Mouse (Mus musculus) megakaryocyte, embryonic 14.5 days (primary cell): ENCODE data around the gene Egfr.
A peak's percentile ranks its signal among the peaks of the same experiment; 100 is the strongest.

Source experiments
- FLI1 ChIP-seq: IDR thresholded peaks from 2 replicates; pipeline ENCODE4 v1.6.1; 2012; ENCODE audit warnings: low read length, inconsistent platforms, mixed read lengths
- GATA1 ChIP-seq: IDR thresholded peaks from 3 replicates; pipeline ENCODE4 v1.6.1; 2012; ENCODE audit warnings: mixed read lengths, low read length, inconsistent platforms, borderline replicate concordance

DNA sequence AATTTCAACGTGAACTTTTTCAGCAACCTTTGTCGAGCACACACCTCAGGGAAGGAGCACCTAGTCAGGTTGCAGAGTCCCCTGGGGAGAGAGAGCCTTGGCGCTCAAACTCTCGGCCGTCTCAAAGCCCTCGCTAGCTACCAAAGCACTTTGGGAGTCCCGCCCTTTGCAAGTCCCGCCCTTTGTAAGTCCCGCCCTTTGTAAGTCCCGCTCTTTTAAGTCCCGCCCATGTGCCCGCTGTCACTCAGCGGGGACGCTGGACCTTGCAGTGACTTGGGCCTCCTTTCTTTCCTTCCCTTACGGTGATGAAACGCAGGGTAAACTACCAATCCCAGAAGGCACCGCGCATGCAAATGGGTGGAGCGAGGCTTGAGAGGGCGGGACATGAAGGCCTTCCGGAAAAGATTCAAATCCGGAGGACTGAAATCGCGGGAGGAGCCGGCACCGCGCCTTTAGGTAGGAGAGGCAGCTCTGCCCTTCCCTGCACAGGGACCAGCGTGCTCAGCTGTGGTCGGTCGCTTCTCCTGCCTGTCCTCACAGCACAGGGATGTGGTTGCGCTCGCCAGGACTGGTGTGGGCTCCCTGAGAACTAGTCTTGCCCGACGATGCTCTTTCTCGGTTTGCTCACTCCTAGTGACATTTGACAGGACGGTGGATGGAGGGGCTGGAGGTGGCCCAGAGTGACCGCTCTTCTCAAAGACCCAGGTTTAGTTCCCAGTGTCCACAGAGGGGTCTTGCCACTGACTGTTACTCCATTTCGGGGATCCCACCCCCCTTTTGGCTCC is 199.2 kb downstream of the Egfr start, which contains the start of gene Fbxo48:
- no peak for TF ChIP-seq GATA1
- peak; percentile 68; the same call in 1 of the 2 replicates for TF ChIP-seq FLI1
